Mouse (Mus musculus): ENCODE measurements around the gene Asf1a.
"Not testable (repeated sequence)": the region's sequence is repeated elsewhere in the genome, so short reads cannot be mapped to it uniquely, and the experiment has no call there.

Gene Asf1a

GRCm38 (mm10) chr10:53596677-53597120 lies at the start of gene Asf1a:
Asf1a (plus strand) TSS chr10:53596757.
- peak; percentile 92 for DNase-seq (ENCODE audit: low spot score in 2 of 2)

- no peak for DNase-seq (ENCODE audit: low spot score in 2 of 2)
Measured at GRCm38 (mm10) chr10:53562001-53562400, 34.6 kb upstream of the Asf1a start.

DNA sequence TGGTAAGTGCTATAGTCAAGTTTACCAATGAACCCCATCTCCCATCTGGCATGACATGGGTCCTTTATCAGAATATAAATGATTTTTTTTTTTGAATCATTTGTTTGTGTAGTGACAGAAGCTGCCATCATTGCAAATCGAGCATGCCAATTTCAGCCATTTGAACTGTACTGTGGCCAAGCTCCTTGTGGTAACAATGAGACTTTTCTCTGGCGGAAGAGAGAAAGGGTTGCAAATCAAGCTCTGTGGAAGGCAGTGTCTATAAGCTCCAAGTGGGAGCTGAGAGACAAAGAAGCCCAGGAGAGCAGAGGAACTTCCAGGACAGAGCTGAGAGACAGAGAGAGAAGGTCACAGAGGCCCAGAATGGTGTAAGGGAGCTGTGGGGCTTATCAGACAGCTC lies 31.0 kb upstream of the Asf1a start:
- DNase-seq (ENCODE audit: low spot score in 2 of 2) = no peak

- DNase-seq (ENCODE audit: low spot score in 2 of 2) = no peak
Measured at GRCm38 (mm10) chr10:53568531-53568930, 28.0 kb upstream of the Asf1a start.

- no peak for DNase-seq (ENCODE audit: low spot score in 2 of 2)
Measured at GRCm38 (mm10) chr10:53580137-53580536, 16.4 kb upstream of the Asf1a start.

GRCm38 (mm10) chr10:53580621-53581081 lies 15.9 kb upstream of the Asf1a start:
- DNase-seq (ENCODE audit: low spot score in 2 of 2) = no peak

DNA sequence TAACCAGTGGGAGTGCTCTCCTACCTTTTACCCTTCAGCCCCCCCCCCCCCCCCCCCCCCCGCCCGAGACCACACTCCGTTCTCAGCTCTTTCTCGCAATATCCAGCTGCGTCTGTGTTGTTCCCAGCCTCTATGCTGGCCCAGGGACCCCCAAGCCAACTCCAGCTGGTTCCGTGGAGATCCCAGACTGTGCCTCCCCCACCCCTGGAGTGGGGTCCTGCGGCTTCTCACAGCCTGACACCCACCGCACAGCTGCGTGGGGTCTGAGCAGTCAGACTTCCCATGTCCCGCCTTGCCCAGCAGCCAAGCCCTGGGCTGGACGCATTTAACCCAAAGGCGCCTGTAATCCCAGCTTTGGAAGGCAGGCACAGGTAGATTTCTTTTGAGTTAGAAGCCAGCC lies 15.5 kb upstream of the Asf1a start:
- DNase-seq (ENCODE audit: low spot score in 2 of 2) = no peak

DNA sequence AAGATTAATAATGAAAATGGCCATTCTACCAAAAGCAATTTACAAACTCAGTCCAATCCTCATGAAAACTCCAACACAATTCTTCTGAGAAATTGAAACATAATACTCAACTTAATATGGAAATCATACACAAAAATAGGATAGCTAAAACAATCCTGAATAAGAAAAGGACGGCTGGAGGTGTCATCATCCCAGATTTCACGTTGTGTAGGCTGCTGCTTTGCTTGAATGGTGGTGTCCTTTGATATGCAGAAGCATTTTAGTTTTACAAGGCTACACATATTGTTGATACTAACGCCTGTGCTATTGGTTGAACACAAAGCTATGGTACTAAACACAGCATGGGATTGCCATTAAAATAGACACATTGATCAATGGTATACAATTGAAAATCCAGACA lies 10.8 kb upstream of the Asf1a start:
- no peak for DNase-seq (ENCODE audit: low spot score in 2 of 2)

DNA sequence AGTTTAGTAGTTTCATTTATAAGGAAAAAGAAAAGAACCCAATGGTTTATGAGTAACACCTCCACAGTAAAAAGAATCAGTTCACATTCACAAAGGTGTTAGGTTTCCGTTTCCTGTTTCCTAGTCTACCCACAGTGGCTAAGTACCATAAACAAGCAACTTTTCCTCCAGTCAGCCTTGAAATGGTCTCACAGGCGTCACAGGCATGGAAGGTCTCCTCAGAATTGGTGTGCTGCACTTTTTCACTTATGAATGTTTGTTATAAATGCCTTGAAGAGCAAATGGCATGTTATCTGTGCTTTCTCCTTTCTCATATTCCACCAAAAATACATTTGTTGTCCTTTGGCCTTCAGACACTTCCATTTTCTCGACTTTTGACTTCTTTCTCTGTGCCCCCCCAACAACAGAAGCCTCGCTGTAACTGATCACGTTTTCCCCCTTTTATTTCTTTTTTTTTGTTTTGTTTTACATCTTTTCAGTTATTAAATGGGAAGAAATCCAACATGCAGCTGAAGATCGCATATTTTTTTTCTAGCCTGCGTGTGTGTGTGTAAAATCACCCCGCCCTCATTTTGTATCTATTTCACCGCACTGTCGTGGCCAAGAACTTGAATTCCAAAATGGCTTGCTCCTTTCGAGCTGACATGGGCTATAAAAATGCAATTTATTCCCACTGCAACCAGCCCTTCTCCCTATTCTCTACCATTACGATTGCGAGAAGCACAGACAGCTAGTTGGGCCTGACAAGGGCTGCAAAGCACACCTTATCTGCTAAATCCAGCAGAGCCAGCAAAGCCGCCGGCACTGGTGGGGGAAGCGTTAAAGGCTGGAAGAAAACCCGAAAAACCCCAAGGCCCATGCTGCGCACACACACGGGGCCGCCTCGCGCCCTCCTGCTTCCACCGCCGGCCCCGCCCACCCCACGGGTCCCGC lies 547 bp upstream of the Asf1a start:
- no peak for DNase-seq (ENCODE audit: low spot score in 2 of 2)

- peak; percentile 32 to 41 for DNase-seq (ENCODE audit: low spot score in 2 of 2)
Measured at GRCm38 (mm10) chr10:53597121-53597881, 744 bp downstream of the Asf1a start.

GRCm38 (mm10) chr10:53598821-53599220 lies 2.3 kb downstream of the Asf1a start:
- DNase-seq (ENCODE audit: low spot score in 2 of 2) = no peak

DNA sequence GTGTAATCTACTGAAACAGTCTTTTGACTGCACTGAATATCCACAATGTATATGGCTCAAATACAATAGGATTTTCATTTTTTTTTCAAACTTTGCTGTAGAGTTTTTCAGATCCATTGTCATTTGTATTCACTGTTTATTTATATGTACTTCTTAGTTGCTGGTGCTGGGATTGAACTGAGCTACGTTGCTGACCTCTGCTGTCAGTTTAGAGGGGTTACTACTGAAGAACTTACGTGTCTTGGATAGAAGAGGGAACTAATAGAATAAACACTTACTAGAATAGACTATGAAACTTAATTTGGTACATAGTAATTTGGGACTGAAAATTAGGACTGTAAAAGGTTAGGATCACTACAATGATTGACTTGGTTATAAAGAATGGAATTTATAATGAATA lies 8.8 kb downstream of the Asf1a start:
- no peak for DNase-seq (ENCODE audit: low spot score in 2 of 2)

GRCm38 (mm10) chr10:53608274-53608673 lies 11.7 kb downstream of the Asf1a start:
- no peak for DNase-seq (ENCODE audit: low spot score in 2 of 2)

DNA sequence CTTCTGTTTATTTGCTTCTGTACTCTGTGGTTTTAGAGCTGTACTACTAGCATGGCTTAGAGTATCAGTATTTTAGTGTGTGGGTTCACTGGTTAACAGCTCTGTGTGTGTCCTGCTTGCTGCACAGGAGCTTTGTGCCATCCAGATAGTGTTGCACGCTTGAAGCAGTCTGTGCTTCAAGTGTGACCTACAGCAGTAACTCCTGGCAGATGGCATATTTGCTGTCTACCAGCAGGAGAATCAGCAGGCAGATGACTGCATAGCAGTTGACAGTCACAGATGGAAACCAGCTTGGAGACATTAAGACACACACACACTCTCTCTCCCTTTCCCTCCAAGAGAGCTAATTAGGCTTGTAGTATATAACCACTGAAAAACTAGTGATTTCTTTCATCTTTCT lies 15.6 kb downstream of the Asf1a start:
- DNase-seq (ENCODE audit: low spot score in 2 of 2) = no peak

- no peak for DNase-seq (ENCODE audit: low spot score in 2 of 2)
Measured at GRCm38 (mm10) chr10:53613955-53614354, 17.4 kb downstream of the Asf1a start.

DNA sequence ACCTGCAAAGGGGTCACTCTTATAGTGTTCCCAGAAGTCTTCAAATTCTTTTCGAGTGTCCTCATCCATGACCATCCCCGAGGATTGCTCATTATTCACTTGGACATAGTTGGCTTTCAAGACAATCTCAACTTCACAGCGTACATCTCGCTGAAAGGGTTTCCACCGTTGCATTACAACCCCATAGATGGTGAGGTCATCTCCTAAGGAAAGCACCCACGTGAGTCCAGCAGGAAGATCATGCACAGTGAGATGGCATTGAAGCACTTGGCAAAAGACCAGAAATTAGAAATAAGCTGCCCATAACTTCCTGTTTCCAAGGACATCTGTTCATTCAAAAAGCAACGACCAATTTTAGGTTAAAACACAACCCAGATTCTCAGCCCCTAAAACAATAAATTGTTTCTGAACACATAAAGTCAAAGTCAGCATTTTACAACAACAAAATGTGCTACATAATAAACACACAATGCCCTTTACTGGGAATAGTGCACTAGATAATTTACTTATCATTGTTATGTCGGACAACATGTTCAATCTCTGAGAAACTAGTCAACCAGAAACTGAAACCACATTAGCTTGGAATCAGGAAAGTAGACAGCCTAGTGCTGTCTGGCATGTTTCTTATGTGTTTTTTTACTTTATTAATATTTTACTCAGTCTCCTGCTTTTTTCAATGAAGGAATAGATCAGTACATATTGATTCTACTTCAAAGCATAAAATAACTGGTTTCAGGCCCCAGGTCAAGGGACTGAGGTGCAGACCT lies 19.5 kb downstream of the Asf1a start:
- DNase-seq (ENCODE audit: low spot score in 2 of 2) = no peak

GRCm38 (mm10) chr10:53629247-53629917 lies 32.8 kb downstream of the Asf1a start:
- DNase-seq (ENCODE audit: low spot score in 2 of 2) = peak; percentile 88 to 92

DNA sequence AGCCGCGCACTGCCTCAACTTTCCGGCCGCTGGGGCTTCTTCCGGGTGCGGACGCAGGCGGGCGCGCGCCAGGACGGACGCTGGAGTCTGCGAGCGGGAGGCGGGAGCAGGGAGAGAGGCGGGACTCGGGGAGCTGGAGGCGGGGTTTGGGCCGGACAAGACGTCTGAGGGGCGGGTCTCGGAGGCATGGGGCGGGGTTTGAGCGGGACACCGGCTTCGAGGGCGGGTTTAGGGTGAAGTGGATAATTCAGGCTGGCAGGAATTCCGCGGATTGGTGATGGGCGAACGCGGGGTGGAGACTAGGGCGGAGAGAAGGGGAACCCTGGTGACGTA lies 33.3 kb downstream of the Asf1a start:
- DNase-seq (ENCODE audit: low spot score in 2 of 2) = peak; percentile 87 to 88

GRCm38 (mm10) chr10:53630339-53630738 lies 33.8 kb downstream of the Asf1a start, which contains the start of gene Mcm9:
Mcm9 (minus strand) TSS chr10:53630439.
- DNase-seq (ENCODE audit: low spot score in 2 of 2) = not testable (repeated sequence)

DNA sequence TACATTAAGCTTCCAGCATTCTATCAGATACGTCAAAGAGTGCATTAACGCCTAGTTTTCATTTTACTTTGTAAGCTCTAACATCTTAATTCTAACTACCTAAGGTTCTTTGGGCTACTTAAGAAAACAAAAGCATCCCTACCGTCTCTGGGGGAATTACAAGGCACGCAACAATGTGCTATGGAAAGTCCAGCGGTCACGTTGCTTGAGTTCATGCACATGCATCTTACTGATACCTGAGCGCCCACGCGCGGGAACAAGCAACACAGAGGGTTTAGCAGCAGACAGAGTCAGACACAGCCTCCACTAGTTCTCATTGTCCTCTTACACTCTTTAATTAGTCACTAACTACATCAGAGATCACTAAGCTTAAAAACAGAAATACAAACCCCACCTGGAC lies 37.6 kb downstream of the Asf1a start:
- DNase-seq (ENCODE audit: low spot score in 2 of 2) = no peak

- no peak for DNase-seq (ENCODE audit: low spot score in 2 of 2)
Measured at GRCm38 (mm10) chr10:53635246-53635971, 38.9 kb downstream of the Asf1a start.

Data from spleen, postnatal 14 days (tissue).